Mouse (Mus musculus) midbrain, postnatal 0 days (tissue): ENCODE measurements around the gene Nme6. TPM values are rescaled to one million over a fixed set of nuclear protein-coding genes. Genes with fewer than 3 reads are reported as not detected.

Experiments
- ATAC-seq: fragments of 200-750 bp; cut with Nextera tagmentation; 2 replicates; pipeline ENCODE4 v1.8.0; 2017; ENCODE audit warnings: moderate number of reproducible peaks, mild to moderate bottlenecking, moderate TSS enrichment, moderate library complexity; ENCODE audit not compliant: low FRiP score
- DNase-seq: peaks from one replicate; pipeline ENCODE4 v3.0.0-alpha.2; 2015; ENCODE audit warnings: low spot score
- H3K27ac ChIP-seq: fragments of 300-500 bp; sonication (generic); 2 replicates; pipeline ENCODE4 v1.5.1; 2014; ENCODE audit warnings: low read depth, mild to moderate bottlenecking, low read length, mixed read lengths
- H3K27me3 ChIP-seq: fragments of 300-500 bp; sonication (generic); 2 replicates; pipeline ENCODE4 v1.6.1; 2014; ENCODE audit warnings: low read length, control low read depth, mixed read lengths; ENCODE audit not compliant: insufficient read depth
- H3K36me3 ChIP-seq: fragments of 300-500 bp; sonication (generic); 2 replicates; pipeline ENCODE4 v1.6.1; 2014; ENCODE audit warnings: low read length, control low read depth, mixed read lengths; ENCODE audit not compliant: insufficient read depth
- H3K4me1 ChIP-seq: fragments of 300-500 bp; sonication (generic); 2 replicates; pipeline ENCODE4 v1.6.1; 2014; ENCODE audit warnings: mild to moderate bottlenecking, control low read depth, antibody characterized with exemption, low read length, mixed read lengths; ENCODE audit not compliant: insufficient read depth
- H3K4me2 ChIP-seq: fragments of 300-500 bp; sonication (generic); 2 replicates; pipeline ENCODE4 v1.6.1; 2014; ENCODE audit warnings: low read depth, mild to moderate bottlenecking, low read length, mixed read lengths; ENCODE audit not compliant: poor library complexity, severe bottlenecking
- H3K4me3 ChIP-seq: fragments of 300-500 bp; sonication (generic); 2 replicates; pipeline ENCODE4 v1.5.1; 2014; ENCODE audit warnings: low read depth, mild to moderate bottlenecking, low read length, moderate library complexity
- H3K9ac ChIP-seq: fragments of 300-500 bp; sonication (generic); replicated peaks from 2 replicates; pipeline ENCODE4 v1.6.1; 2014; ENCODE audit warnings: mild to moderate bottlenecking, low read length, moderate library complexity, mixed read lengths; ENCODE audit not compliant: poor library complexity, severe bottlenecking
- H3K9me3 ChIP-seq: fragments of 300-500 bp; sonication (generic); 2 replicates; pipeline ENCODE4 v1.6.1; 2016; ENCODE audit warnings: low read length, control low read depth
- CTCF ChIP-seq: IDR thresholded peaks from 2 replicates; pipeline ENCODE4 v1.5.1; 2016; ENCODE audit warnings: antibody characterized with exemption, mild to moderate bottlenecking
- WGBS: fragments of 180-500 bp; shearing (Covaris S2); extraction: QIAGEN DNeasy Blood & Tissue Kit; methylation state at CpG from one replicate; pipeline ENCODE4 v1.1.7; 2014; 5-methylcytosine and 5-hydroxymethylcytosine counted together
- polyA plus RNA-seq: library from polyadenylated mRNA; unstranded; fragments of >200 nt; fragmentation: Nextera tagmentation; extraction: Ambion mirVana; gene quantifications from 2 replicates; pipeline ENCODE4 v1.2.1, GENCODE M21; 2015
- total RNA-seq: library from RNA; depleted of rRNA; stranded (reverse); fragments of >200 nt; gene quantifications from 2 replicates; pipeline ENCODE4 v1.2.3, GENCODE M21; 2014

The Nme6 gene
- total and polyA plus RNA-seq, 2 experiments from 2014 or later = 47.6 to 50.6 TPM

- DNase-seq (no peak), ATAC-seq (no peak)
- Histone ChIP-seq H3K4me2 (no peak overlapping the region), H3K4me3 (no peak overlapping the region), H3K27me3 (no peaks in the 10 kb centered on the region), H3K27ac (no peak overlapping the region), H3K36me3 (no peaks in the 10 kb centered on the region), H3K9me3 (no peaks in the 10 kb centered on the region), H3K9ac (no peak overlapping the region), H3K4me1 (no peaks in the 10 kb centered on the region)
- no peak for TF ChIP-seq CTCF
- WGBS = 83% methylated on average over 6 of the region's 6 CpGs
Observed at GRCm38 (mm10) chr9:109855947-109856346, 23.4 kb downstream of the Nme6 start.

- 16% methylated on average over 20 of the region's 20 CpGs for WGBS
- no peak overlapping the region for H3K4me3 ChIP-seq
- H3K4me1 ChIP-seq = no peaks in the 10 kb centered on the region
- no peaks in the 10 kb centered on the region for H3K36me3 ChIP-seq
- ATAC-seq (peak; percentile 52; the same call in 1 of the 2 replicates), DNase-seq (peak; percentile 76)
- H3K9me3 ChIP-seq = no peaks in the 10 kb centered on the region
- no peak overlapping the region for H3K9ac ChIP-seq
- peak overlapping the region; percentile 25; the same call in 1 of the 2 replicates for H3K4me2 ChIP-seq
- TF ChIP-seq CTCF = peak; percentile 95
- H3K27me3 ChIP-seq = no peaks in the 10 kb centered on the region
- no peak overlapping the region for H3K27ac ChIP-seq
Observed at GRCm38 (mm10) chr9:109862397-109863044, 30.0 kb downstream of the Nme6 start.

- 64% methylated on average over 3 of the region's 3 CpGs for WGBS
- 0 out of 2 replicates have a peak overlapping the region, but pooled peaks have one; percentile 25 for H3K4me2 ChIP-seq
- no peak for TF ChIP-seq CTCF
- no peak for ATAC-seq
- no peaks in the 10 kb centered on the region for H3K36me3 ChIP-seq
- no peaks in the 10 kb centered on the region for H3K27me3 ChIP-seq
- no peaks in the 10 kb centered on the region for H3K4me1 ChIP-seq
- no peak overlapping the region for H3K9ac ChIP-seq
- H3K27ac ChIP-seq = no peak overlapping the region
- no peaks in the 10 kb centered on the region for H3K9me3 ChIP-seq
- no peak for DNase-seq
- no peak overlapping the region for H3K4me3 ChIP-seq
Observed at GRCm38 (mm10) chr9:109863085-109863484, 30.5 kb downstream of the Nme6 start.

- WGBS = 79% methylated on average over 2 of the region's 2 CpGs
- H3K4me1 ChIP-seq = no peaks in the 10 kb centered on the region
- no peaks in the 10 kb centered on the region for H3K27me3 ChIP-seq
- no peak overlapping the region for H3K9ac ChIP-seq
- H3K4me3 ChIP-seq = no peak overlapping the region
- no peak overlapping the region for H3K4me2 ChIP-seq
- no peak overlapping the region for H3K27ac ChIP-seq
- no peak for TF ChIP-seq CTCF
- no peak for ATAC-seq
- no peaks in the 10 kb centered on the region for H3K9me3 ChIP-seq
- no peak for DNase-seq
- H3K36me3 ChIP-seq = no peaks in the 10 kb centered on the region
Observed at GRCm38 (mm10) chr9:109866218-109866617, 33.7 kb downstream of the Nme6 start.

- WGBS = 51% methylated on average over 6 of the region's 6 CpGs
- Histone ChIP-seq H3K36me3 (no peaks in the 10 kb centered on the region), H3K27me3 (no peaks in the 10 kb centered on the region), H3K27ac (no peak overlapping the region), H3K4me1 (no peaks in the 10 kb centered on the region), H3K4me3 (no peak overlapping the region), H3K4me2 (no peak overlapping the region), H3K9me3 (no peaks in the 10 kb centered on the region), H3K9ac (no peak overlapping the region)
- ATAC-seq (no peak), DNase-seq (no peak)
- TF ChIP-seq CTCF = no peak
Observed at GRCm38 (mm10) chr9:109870983-109871572, 38.5 kb downstream of the Nme6 start.
